Mouse (Mus musculus): ENCODE measurements at regions not wholly inside any gene's neighbourhood (a gene's known extent, or its start where the extent isn't known, plus 50 kb on each side); places are given as distances from the start of the nearest gene placed in this dataset.

DNA sequence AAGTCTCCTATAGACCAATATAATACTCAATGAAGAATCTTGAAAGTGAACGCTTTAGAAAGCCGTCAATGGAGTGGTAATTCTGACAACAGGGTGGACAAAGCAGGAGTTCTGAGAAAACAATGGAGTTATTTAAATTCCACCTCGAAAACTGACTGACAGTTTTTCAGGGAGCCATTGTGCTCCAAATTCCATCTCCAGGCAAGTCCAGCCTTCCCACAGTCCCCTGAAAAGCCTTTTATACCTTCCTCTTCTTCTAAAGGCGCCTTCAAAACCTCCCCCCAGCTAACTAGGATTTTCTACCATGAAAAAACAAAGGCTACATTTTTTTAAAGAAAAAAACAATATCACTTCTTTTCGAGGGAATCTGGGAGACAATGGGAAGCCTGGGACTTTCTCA, 588.0 kb upstream of the Pou3f3 start:
- no peak for TF ChIP-seq CTCF (IDR thresholded peaks at IDR 0.05; ENCODE audit: extremely low read depth, insufficient read length, insufficient replicate concordance, low read depth, low read length)
- TF ChIP-seq POLR2A (IDR thresholded peaks at IDR 0.05; ENCODE audit: low read depth, low read length) = no peak

All from small intestine, adult 2 months (tissue).